Mouse (Mus musculus): Measurements from ENCODE around the gene Lrrc7. TPM values are rescaled to one million over a fixed set of nuclear protein-coding genes. Genes with fewer than 3 reads are reported as not detected.

The Lrrc7 gene
- polyA plus RNA-seq, 1 experiment from 2014 or later = 2.8 TPM

- no peak overlapping the region for H3K4me3 ChIP-seq (replicated peaks)
- H3K27ac ChIP-seq (replicated peaks) = no peak overlapping the region
- no peak for ATAC-seq (ENCODE audit: insufficient number of reproducible peaks, low FRiP score, low TSS enrichment, low read depth)
- H3K9ac ChIP-seq = no peak overlapping the region
- 71% methylated on average over 1 of the region's 1 CpGs for WGBS
- no peak overlapping the region for H3K4me2 ChIP-seq (replicated peaks)
- no peaks in the 10 kb centered on the region for H3K9me3 ChIP-seq (replicated peaks)
- H3K4me1 ChIP-seq = no peaks in the 10 kb centered on the region
- H3K27me3 ChIP-seq = no peaks in the 10 kb centered on the region
- no peaks in the 10 kb centered on the region for H3K36me3 ChIP-seq
Observed at GRCm38 (mm10) chr3:158270887-158271286, 291.1 kb downstream of the Lrrc7 start.

- Histone ChIP-seq H3K4me2 (replicated peaks) (no peak overlapping the region), H3K36me3 (no peaks in the 10 kb centered on the region), H3K27me3 (no peaks in the 10 kb centered on the region), H3K4me1 (no peaks in the 10 kb centered on the region), H3K4me3 (replicated peaks) (no peak overlapping the region), H3K27ac (replicated peaks) (no peak overlapping the region), H3K9me3 (replicated peaks) (no peaks in the 10 kb centered on the region), H3K9ac (no peak overlapping the region)
- no peak for ATAC-seq (ENCODE audit: insufficient number of reproducible peaks, low FRiP score, low TSS enrichment, low read depth)
Observed at GRCm38 (mm10) chr3:158252576-158252975, 309.4 kb downstream of the Lrrc7 start.

GRCm38 (mm10) chr3:158247672-158248071 lies 314.3 kb downstream of the Lrrc7 start:
- Histone ChIP-seq H3K9ac (no peak overlapping the region), H3K4me3 (replicated peaks) (no peak overlapping the region), H3K4me2 (replicated peaks) (no peak overlapping the region), H3K36me3 (no peaks in the 10 kb centered on the region), H3K27me3 (no peaks in the 10 kb centered on the region), H3K4me1 (no peaks in the 10 kb centered on the region), H3K27ac (replicated peaks) (no peak overlapping the region), H3K9me3 (replicated peaks) (no peaks in the 10 kb centered on the region)
- WGBS = 76% methylated on average over 1 of the region's 1 CpGs
- no peak for ATAC-seq (ENCODE audit: insufficient number of reproducible peaks, low FRiP score, low TSS enrichment, low read depth)

- H3K4me2 ChIP-seq (replicated peaks) = no peak overlapping the region
- H3K4me3 ChIP-seq (replicated peaks) = no peak overlapping the region
- H3K36me3 ChIP-seq = no peaks in the 10 kb centered on the region
- H3K9ac ChIP-seq = no peak overlapping the region
- WGBS = 73% methylated on average over 2 of the region's 2 CpGs
- no peak overlapping the region for H3K27ac ChIP-seq (replicated peaks)
- H3K9me3 ChIP-seq (replicated peaks) = no peaks in the 10 kb centered on the region
- no peaks in the 10 kb centered on the region for H3K4me1 ChIP-seq
- no peak for ATAC-seq (ENCODE audit: insufficient number of reproducible peaks, low FRiP score, low TSS enrichment, low read depth)
- H3K27me3 ChIP-seq = no peaks in the 10 kb centered on the region
Observed at GRCm38 (mm10) chr3:158210657-158211056, 351.4 kb downstream of the Lrrc7 start.

GRCm38 (mm10) chr3:158210026-158210425 lies 352.0 kb downstream of the Lrrc7 start:
- H3K9me3 ChIP-seq (replicated peaks) = no peaks in the 10 kb centered on the region
- H3K27me3 ChIP-seq = no peaks in the 10 kb centered on the region
- WGBS = 19% methylated on average over 2 of the region's 2 CpGs
- no peak overlapping the region for H3K4me3 ChIP-seq (replicated peaks)
- H3K36me3 ChIP-seq = no peaks in the 10 kb centered on the region
- H3K27ac ChIP-seq (replicated peaks) = no peak overlapping the region
- no peak overlapping the region for H3K9ac ChIP-seq
- H3K4me1 ChIP-seq = no peaks in the 10 kb centered on the region
- no peak for ATAC-seq (ENCODE audit: insufficient number of reproducible peaks, low FRiP score, low TSS enrichment, low read depth)
- H3K4me2 ChIP-seq (replicated peaks) = no peak overlapping the region

GRCm38 (mm10) chr3:158207840-158208239 lies 354.2 kb downstream of the Lrrc7 start:
- WGBS = 52% methylated on average over 2 of the region's 2 CpGs
- H3K4me1 ChIP-seq = no peaks in the 10 kb centered on the region
- H3K27ac ChIP-seq (replicated peaks) = no peak overlapping the region
- no peak for ATAC-seq (ENCODE audit: insufficient number of reproducible peaks, low FRiP score, low TSS enrichment, low read depth)
- H3K36me3 ChIP-seq = no peaks in the 10 kb centered on the region
- no peaks in the 10 kb centered on the region for H3K9me3 ChIP-seq (replicated peaks)
- H3K9ac ChIP-seq = no peak overlapping the region
- no peak overlapping the region for H3K4me2 ChIP-seq (replicated peaks)
- no peaks in the 10 kb centered on the region for H3K27me3 ChIP-seq
- no peak overlapping the region for H3K4me3 ChIP-seq (replicated peaks)

GRCm38 (mm10) chr3:158202776-158203175 lies 359.2 kb downstream of the Lrrc7 start:
- no peaks in the 10 kb centered on the region for H3K4me1 ChIP-seq
- H3K36me3 ChIP-seq = no peaks in the 10 kb centered on the region
- H3K27ac ChIP-seq (replicated peaks) = no peak overlapping the region
- no peak overlapping the region for H3K4me3 ChIP-seq (replicated peaks)
- no peaks in the 10 kb centered on the region for H3K27me3 ChIP-seq
- 90% methylated on average over 3 of the region's 3 CpGs for WGBS
- no peak overlapping the region for H3K9ac ChIP-seq
- no peaks in the 10 kb centered on the region for H3K9me3 ChIP-seq (replicated peaks)
- no peak overlapping the region for H3K4me2 ChIP-seq (replicated peaks)
- no peak for ATAC-seq (ENCODE audit: insufficient number of reproducible peaks, low FRiP score, low TSS enrichment, low read depth)

GRCm38 (mm10) chr3:158195426-158195825 lies 366.6 kb downstream of the Lrrc7 start:
- no peak overlapping the region for H3K4me2 ChIP-seq (replicated peaks)
- H3K4me1 ChIP-seq = no peaks in the 10 kb centered on the region
- H3K4me3 ChIP-seq (replicated peaks) = no peak overlapping the region
- no peaks in the 10 kb centered on the region for H3K9me3 ChIP-seq (replicated peaks)
- H3K27ac ChIP-seq (replicated peaks) = no peak overlapping the region
- no peaks in the 10 kb centered on the region for H3K36me3 ChIP-seq
- ATAC-seq (ENCODE audit: insufficient number of reproducible peaks, low FRiP score, low TSS enrichment, low read depth) = no peak
- no peaks in the 10 kb centered on the region for H3K27me3 ChIP-seq
- H3K9ac ChIP-seq = no peak overlapping the region

GRCm38 (mm10) chr3:158193229-158193628 lies 368.8 kb downstream of the Lrrc7 start:
- Histone ChIP-seq H3K27ac (replicated peaks) (no peak overlapping the region), H3K4me1 (no peaks in the 10 kb centered on the region), H3K27me3 (no peaks in the 10 kb centered on the region), H3K4me2 (replicated peaks) (no peak overlapping the region), H3K36me3 (no peaks in the 10 kb centered on the region), H3K9me3 (replicated peaks) (no peaks in the 10 kb centered on the region), H3K4me3 (replicated peaks) (no peak overlapping the region), H3K9ac (no peak overlapping the region)
- ATAC-seq (ENCODE audit: insufficient number of reproducible peaks, low FRiP score, low TSS enrichment, low read depth) = no peak
- WGBS = 53% methylated on average over 1 of the region's 1 CpGs

GRCm38 (mm10) chr3:158174880-158175735 lies 386.9 kb downstream of the Lrrc7 start:
- no peak for ATAC-seq (ENCODE audit: insufficient number of reproducible peaks, low FRiP score, low TSS enrichment, low read depth)
- Histone ChIP-seq H3K4me1 (no peaks in the 10 kb centered on the region), H3K36me3 (no peaks in the 10 kb centered on the region), H3K4me2 (replicated peaks) (no peak overlapping the region), H3K4me3 (replicated peaks) (no peak overlapping the region), H3K27me3 (no peaks in the 10 kb centered on the region), H3K9ac (no peak overlapping the region), H3K27ac (replicated peaks) (no peak overlapping the region), H3K9me3 (replicated peaks) (no peaks in the 10 kb centered on the region)
- 71% methylated on average over 10 of the region's 10 CpGs for WGBS

- H3K9me3 ChIP-seq (replicated peaks) = no peaks in the 10 kb centered on the region
- no peaks in the 10 kb centered on the region for H3K36me3 ChIP-seq
- no peaks in the 10 kb centered on the region for H3K4me1 ChIP-seq
- H3K4me3 ChIP-seq (replicated peaks) = no peak overlapping the region
- no peak for ATAC-seq (ENCODE audit: insufficient number of reproducible peaks, low FRiP score, low TSS enrichment, low read depth)
- no peaks in the 10 kb centered on the region for H3K27me3 ChIP-seq
- no peak overlapping the region for H3K27ac ChIP-seq (replicated peaks)
- WGBS = 94% methylated on average over 8 of the region's 8 CpGs
- no peak overlapping the region for H3K4me2 ChIP-seq (replicated peaks)
- no peak overlapping the region for H3K9ac ChIP-seq
Observed at GRCm38 (mm10) chr3:158169180-158169579, 392.8 kb downstream of the Lrrc7 start.

GRCm38 (mm10) chr3:158168454-158168853 lies 393.6 kb downstream of the Lrrc7 start:
- WGBS = 88% methylated on average over 4 of the region's 4 CpGs
- no peak overlapping the region for H3K4me2 ChIP-seq (replicated peaks)
- no peak overlapping the region for H3K9ac ChIP-seq
- no peaks in the 10 kb centered on the region for H3K27me3 ChIP-seq
- no peak overlapping the region for H3K27ac ChIP-seq (replicated peaks)
- H3K36me3 ChIP-seq = no peaks in the 10 kb centered on the region
- H3K4me3 ChIP-seq (replicated peaks) = no peak overlapping the region
- no peaks in the 10 kb centered on the region for H3K4me1 ChIP-seq
- no peaks in the 10 kb centered on the region for H3K9me3 ChIP-seq (replicated peaks)
- ATAC-seq (ENCODE audit: insufficient number of reproducible peaks, low FRiP score, low TSS enrichment, low read depth) = no peak
